Mouse (Mus musculus) megakaryocyte progenitor cell, adult 5-6 weeks (primary cell): ENCODE measurements around the gene Slc41a1. TPM values are rescaled to one million over a fixed set of nuclear protein-coding genes. Genes with fewer than 3 reads are reported as not detected.
A peak's percentile ranks its signal among the peaks of the same experiment; 100 is the strongest.

Experiments
- ATAC-seq: replicated peaks from 2 replicates; pipeline ENCODE4 v1.8.0; 2016; ENCODE audit warnings: mild to moderate bottlenecking, moderate TSS enrichment, inconsistent platforms; ENCODE audit not compliant: poor library complexity
- total RNA-seq, 2 experiments: library from RNA; stranded (forward) in 1 of 2; stranded (reverse) in 1 of 2; fragments of 157-497, 149-512 nt in 1 of 2; fragments of 200-1000 nt in 1 of 2; gene quantifications; 2 replicates each; pipeline versions ENCODE4 v1.2.3 to v1.2.4; 2015 to 2017

Gene Slc41a1
- total RNA-seq, 2 experiments from 2014 or later = 3.3 to 5.9 TPM

- ATAC-seq = no peak
Measured at GRCm38 (mm10) chr1:131879816-131880215, 52.5 kb downstream of the Slc41a1 start.

- ATAC-seq = peak; percentile 70
Measured at GRCm38 (mm10) chr1:131882787-131883186, 55.5 kb downstream of the Slc41a1 start.

- ATAC-seq = no peak
Measured at GRCm38 (mm10) chr1:131886173-131886572, 58.9 kb downstream of the Slc41a1 start.

- no peak for ATAC-seq
Measured at GRCm38 (mm10) chr1:131886641-131887040, 59.3 kb downstream of the Slc41a1 start.

- ATAC-seq = no peak
Measured at GRCm38 (mm10) chr1:131890043-131890658, 62.9 kb downstream of the Slc41a1 start.

- ATAC-seq = no peak
Measured at GRCm38 (mm10) chr1:131891436-131891835, 64.1 kb downstream of the Slc41a1 start.

Other genes starting within 250 kb of the Slc41a1 start
- not detected in 2 replicates for gene Avpr1b, start 228.3 kb upstream of the Slc41a1 start, total RNA-seq (2015)
- not detected in 2 replicates for gene Avpr1b, start 228.3 kb upstream of the Slc41a1 start, total RNA-seq (2017)
- 54.1 and 66.8 TPM in 2 replicates for gene Ctse, start 189.2 kb upstream of the Slc41a1 start, total RNA-seq (2015)
- gene Ctse, start 189.2 kb upstream of the Slc41a1 start, total RNA-seq (2017) = 18.9 and 25.6 TPM in 2 replicates
- 5.8 and 7.7 TPM in 2 replicates for gene Rab7b, start 138.8 kb upstream of the Slc41a1 start, total RNA-seq (2015)
- 31.1 and 43.2 TPM in 2 replicates for gene Rab7b, start 138.8 kb upstream of the Slc41a1 start, total RNA-seq (2017)
- 0.02 and 0.25 TPM in 2 replicates for gene Slc26a9, start 83.5 kb upstream of the Slc41a1 start, total RNA-seq (2015)
- 0.14 TPM in 1 of 2 replicates, not detected in the other for gene Slc26a9, start 83.5 kb upstream of the Slc41a1 start, total RNA-seq (2017)
- 0.15 and 0.17 TPM in 2 replicates for gene Pm20d1, start 30.1 kb upstream of the Slc41a1 start, total RNA-seq (2015)
- 0.07 and 0.08 TPM in 2 replicates for gene Pm20d1, start 30.1 kb upstream of the Slc41a1 start, total RNA-seq (2017)
- gene Rab29, start 39.7 kb downstream of the Slc41a1 start, total RNA-seq (2015) = 17.0 and 19.0 TPM in 2 replicates
- gene Rab29, start 39.7 kb downstream of the Slc41a1 start, total RNA-seq (2017) = 16.0 and 20.2 TPM in 2 replicates
- 205 and 208 TPM in 2 replicates for gene Nucks1, start 83.0 kb downstream of the Slc41a1 start, total RNA-seq (2015)
- 299 and 362 TPM in 2 replicates for gene Nucks1, start 83.0 kb downstream of the Slc41a1 start, total RNA-seq (2017)
- gene Slc45a3, start 135.5 kb downstream of the Slc41a1 start, total RNA-seq (2015) = 1.6 and 2.7 TPM in 2 replicates
- gene Slc45a3, start 135.5 kb downstream of the Slc41a1 start, total RNA-seq (2017) = 1.1 and 1.6 TPM in 2 replicates
- 87.7 and 98.6 TPM in 2 replicates for gene Elk4, start 180.1 kb downstream of the Slc41a1 start, total RNA-seq (2015)
- 44.3 and 73.1 TPM in 2 replicates for gene Elk4, start 180.1 kb downstream of the Slc41a1 start, total RNA-seq (2017)
- 0.52 TPM in 1 of 2 replicates, not detected in the other for gene Mfsd4a, start 240.6 kb downstream of the Slc41a1 start, total RNA-seq (2015)
- gene Mfsd4a, start 240.6 kb downstream of the Slc41a1 start, total RNA-seq (2017) = 0.20 and 0.25 TPM in 2 replicates